Mouse (Mus musculus) heart, postnatal 0 days (tissue): ENCODE results near the gene Slc4a8.

Experiments
- CTCF ChIP-seq: IDR thresholded peaks from 2 replicates; pipeline ENCODE4 v1.5.1; 2016; ENCODE audit warnings: antibody characterized with exemption, control low read depth, low read depth
- EP300 ChIP-seq: IDR thresholded peaks from 2 replicates; pipeline ENCODE4 v1.6.1; 2016; ENCODE audit warnings: antibody characterized with exemption, low read depth

DNA sequence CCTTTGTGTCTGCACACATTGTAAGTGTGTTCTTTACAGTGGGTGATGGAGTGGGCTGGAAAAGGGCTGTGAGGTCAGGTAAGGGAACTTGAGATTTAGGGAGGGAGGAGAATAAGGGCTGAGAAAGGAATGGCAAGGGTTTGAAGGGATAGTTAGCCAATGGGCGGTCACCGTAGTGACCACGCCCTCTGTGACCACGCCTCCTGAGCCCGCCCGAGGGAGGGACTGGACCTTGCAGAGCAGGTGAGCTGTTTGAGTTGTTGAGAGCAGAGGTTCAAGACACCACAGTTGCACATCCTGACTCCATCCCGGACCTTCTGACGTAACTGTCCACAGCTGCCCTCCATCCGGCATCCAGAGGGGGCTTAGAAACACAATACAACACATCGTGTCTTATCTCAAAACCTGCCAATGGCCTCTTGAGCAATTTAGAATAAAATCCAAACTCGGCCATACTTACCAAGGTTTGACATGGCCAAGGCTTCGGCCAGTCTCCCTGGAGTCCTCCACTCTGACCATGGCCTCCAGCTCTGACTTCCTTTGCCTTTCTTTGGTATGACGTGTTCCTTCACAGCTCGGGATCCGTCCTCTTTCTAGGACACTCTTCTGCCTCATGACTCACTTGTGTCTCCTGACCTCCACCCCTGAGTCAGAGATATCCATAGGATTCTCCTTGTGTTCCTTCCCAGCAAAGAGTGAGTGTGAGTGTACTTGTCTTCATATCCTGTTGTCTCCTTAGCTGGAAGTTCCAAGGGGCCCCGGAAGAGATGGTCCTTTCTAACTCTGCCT lies 2.8 kb downstream of the Slc4a8 start:
- TF ChIP-seq CTCF (no peak), EP300 (no peak)
